Mouse (Mus musculus) intestine, postnatal 0 days (tissue): ENCODE measurements at regions not wholly inside any gene's neighbourhood (a gene's known extent, or its start where the extent isn't known, plus 50 kb on each side); places are given as distances from the start of the nearest gene placed in this dataset.

Experiments used
- ATAC-seq: fragments of 200-750 bp; cut with Nextera tagmentation; 2 replicates; pipeline ENCODE4 v1.8.0; 2017; ENCODE audit warnings: mild to moderate bottlenecking, moderate TSS enrichment, moderate library complexity
- H3K27ac ChIP-seq: fragments of 300-500 bp; sonication (generic); 2 replicates; pipeline ENCODE4 v1.5.1; 2014; ENCODE audit warnings: mild to moderate bottlenecking, low read depth, low read length, moderate library complexity
- H3K27me3 ChIP-seq: fragments of 300-500 bp; sonication (generic); replicated peaks from 2 replicates; pipeline ENCODE4 v1.6.1; 2014; ENCODE audit warnings: low read length, mixed read lengths; ENCODE audit not compliant: control insufficient read depth, insufficient read depth
- H3K36me3 ChIP-seq: fragments of 300-500 bp; sonication (generic); 2 replicates; pipeline ENCODE4 v1.6.1; 2014; ENCODE audit warnings: mild to moderate bottlenecking, moderate library complexity; ENCODE audit not compliant: control insufficient read depth, insufficient read depth
- H3K4me1 ChIP-seq: fragments of 300-500 bp; sonication (generic); replicated peaks from 2 replicates; pipeline ENCODE4 v1.6.1; 2014; ENCODE audit warnings: antibody characterized with exemption, low read length, mixed read lengths; ENCODE audit not compliant: control insufficient read depth, insufficient read depth
- H3K4me2 ChIP-seq: fragments of 300-500 bp; sonication (generic); replicated peaks from 2 replicates; pipeline ENCODE4 v1.6.1; 2014; ENCODE audit warnings: low read depth, mild to moderate bottlenecking, moderate library complexity
- H3K4me3 ChIP-seq: fragments of 300-500 bp; sonication (generic); 2 replicates; pipeline ENCODE4 v1.5.1; 2014; ENCODE audit warnings: low read depth, low read length
- H3K9ac ChIP-seq: fragments of 300-500 bp; sonication (generic); 2 replicates; pipeline ENCODE4 v1.6.1; 2014; ENCODE audit warnings: mild to moderate bottlenecking, low read depth, low read length
- H3K9me3 ChIP-seq: fragments of 300-500 bp; sonication (generic); 2 replicates; pipeline ENCODE4 v1.6.1; 2016; ENCODE audit warnings: mixed run types; ENCODE audit not compliant: control insufficient read depth
- CTCF ChIP-seq: sonication (generic); IDR thresholded peaks from 2 replicates; pipeline ENCODE4 v1.5.1; 2016; ENCODE audit warnings: low read depth, mild to moderate bottlenecking, control low read depth, antibody characterized with exemption, moderate library complexity
- WGBS: fragments of 180-500 bp; shearing (Covaris S2); extraction: QIAGEN DNeasy Blood & Tissue Kit; methylation state at CpG from one replicate; pipeline ENCODE4 v1.1.7; 2014; 5-methylcytosine and 5-hydroxymethylcytosine counted together

GRCm38 (mm10) chr9:120866709-120867108 is 62.3 kb upstream of the Ctnnb1 start:
- Histone ChIP-seq H3K4me3 (no peak overlapping the region), H3K9me3 (no peaks in the 10 kb centered on the region), H3K36me3 (no peaks in the 10 kb centered on the region), H3K4me2 (no peak overlapping the region), H3K27ac (no peak overlapping the region), H3K27me3 (no peaks in the 10 kb centered on the region), H3K4me1 (no peaks in the 10 kb centered on the region), H3K9ac (no peak overlapping the region)
- TF ChIP-seq CTCF = no peak
- ATAC-seq = no peak
- WGBS = 51% methylated on average over 4 of the region's 4 CpGs

DNA sequence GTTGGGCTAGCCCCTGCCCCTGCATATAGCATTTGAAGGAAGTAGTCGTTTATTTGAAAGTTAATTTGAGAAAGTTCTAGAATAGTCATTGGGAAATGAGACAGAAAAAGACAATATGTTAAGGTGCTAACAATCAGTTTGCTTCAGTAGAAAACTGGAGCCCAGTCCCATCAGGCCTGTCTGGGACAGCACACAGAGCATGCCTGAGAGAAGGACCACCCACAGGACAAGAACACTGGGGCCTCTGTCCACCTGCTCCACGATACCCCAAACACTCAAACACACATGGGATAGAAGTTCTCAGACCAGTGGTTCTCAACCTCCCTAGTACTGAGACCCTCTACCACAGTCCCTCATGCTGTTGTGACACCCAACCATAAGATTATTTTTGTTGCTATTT is 61.2 kb upstream of the Ctnnb1 start:
- Histone ChIP-seq H3K4me3 (no peak overlapping the region), H3K4me2 (no peak overlapping the region), H3K4me1 (no peaks in the 10 kb centered on the region), H3K27me3 (no peaks in the 10 kb centered on the region), H3K27ac (no peak overlapping the region), H3K9me3 (no peaks in the 10 kb centered on the region), H3K36me3 (no peaks in the 10 kb centered on the region), H3K9ac (no peak overlapping the region)
- 77% methylated on average over 2 of the region's 2 CpGs for WGBS
- no peak for ATAC-seq
- no peak for TF ChIP-seq CTCF

- Histone ChIP-seq H3K27me3 (no peaks in the 10 kb centered on the region), H3K9me3 (no peaks in the 10 kb centered on the region), H3K27ac (no peak overlapping the region), H3K4me3 (no peak overlapping the region), H3K4me2 (no peak overlapping the region), H3K36me3 (no peaks in the 10 kb centered on the region), H3K4me1 (no peaks in the 10 kb centered on the region), H3K9ac (no peak overlapping the region)
- no peak for TF ChIP-seq CTCF
- no peak for ATAC-seq
- 78% methylated on average over 4 of the region's 4 CpGs for WGBS
Measured at GRCm38 (mm10) chr9:120868330-120868729, 60.7 kb upstream of the Ctnnb1 start.

DNA sequence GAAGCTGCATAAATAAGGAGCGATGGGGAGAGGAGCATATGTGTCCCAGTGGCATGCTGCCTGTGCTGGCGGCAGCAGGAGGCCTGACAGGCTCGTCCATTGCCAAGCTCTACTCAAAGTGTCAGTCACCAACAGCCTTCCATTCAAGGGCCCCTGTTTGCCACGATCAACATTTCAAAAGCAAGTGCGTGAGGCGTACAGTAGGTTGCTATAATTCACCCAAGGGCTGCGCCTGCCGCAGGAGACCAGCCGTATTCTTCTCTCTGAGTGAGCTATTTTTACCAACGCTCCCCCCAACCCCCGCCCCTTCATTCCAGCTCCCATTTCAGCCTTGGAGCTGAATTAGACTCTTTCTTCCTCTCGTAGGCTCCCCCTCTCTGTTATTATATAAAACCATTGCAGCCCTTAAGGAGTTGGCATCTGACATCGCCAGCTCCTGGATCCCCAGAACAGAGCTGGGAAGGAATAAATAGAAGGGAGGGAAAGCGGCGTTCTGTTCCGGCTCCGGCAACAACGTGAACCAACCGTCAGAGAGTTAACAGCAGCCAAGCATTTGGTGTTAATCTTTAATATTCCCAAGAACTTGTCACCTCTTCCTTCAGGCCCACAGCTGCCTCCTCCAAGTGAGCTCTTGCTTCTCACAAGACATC is 59.5 kb upstream of the Ctnnb1 start:
- Histone ChIP-seq H3K27me3 (no peaks in the 10 kb centered on the region), H3K27ac (no peak overlapping the region), H3K9me3 (no peaks in the 10 kb centered on the region), H3K36me3 (no peaks in the 10 kb centered on the region), H3K4me1 (no peaks in the 10 kb centered on the region), H3K9ac (no peak overlapping the region), H3K4me2 (peak overlapping the region; percentile 18; the same call in 1 of the 2 replicates), H3K4me3 (no peak overlapping the region)
- no peak for ATAC-seq
- WGBS = 47% methylated on average over 19 of the region's 19 CpGs
- TF ChIP-seq CTCF = no peak

GRCm38 (mm10) chr9:120873293-120873692 is 55.7 kb upstream of the Ctnnb1 start:
- Histone ChIP-seq H3K9me3 (no peaks in the 10 kb centered on the region), H3K36me3 (no peaks in the 10 kb centered on the region), H3K9ac (no peak overlapping the region), H3K4me1 (no peaks in the 10 kb centered on the region), H3K27ac (no peak overlapping the region), H3K4me2 (no peak overlapping the region), H3K27me3 (no peaks in the 10 kb centered on the region), H3K4me3 (no peak overlapping the region)
- no peak for ATAC-seq
- no peak for TF ChIP-seq CTCF
- WGBS = 98% methylated on average over 3 of the region's 3 CpGs

DNA sequence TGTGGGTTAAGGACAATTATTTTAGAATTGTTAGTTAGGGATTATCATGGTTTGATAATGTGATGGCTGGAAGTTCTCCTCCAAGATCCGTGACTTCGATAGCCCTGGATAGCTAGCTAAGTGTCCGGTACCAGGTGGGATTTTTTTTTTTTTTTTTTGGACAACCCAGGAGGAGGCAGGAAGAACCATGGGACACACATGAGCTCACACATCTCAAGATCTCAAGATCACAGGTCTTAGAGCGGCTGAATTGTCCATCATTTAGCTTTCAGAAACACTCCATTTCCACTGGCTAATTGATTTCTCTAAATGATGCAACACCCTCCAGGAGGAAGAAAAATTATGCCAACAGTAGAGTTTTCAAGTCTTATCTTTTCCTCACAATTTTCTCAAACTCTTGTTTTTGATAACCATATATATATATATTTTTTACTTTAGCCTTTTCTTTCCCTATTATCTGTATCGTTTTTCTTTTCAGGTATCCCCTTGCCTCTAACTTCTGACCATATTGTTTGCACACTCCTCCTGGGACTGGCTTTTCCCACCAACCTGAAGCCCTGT is 54.5 kb upstream of the Ctnnb1 start:
- H3K4me1 ChIP-seq = no peaks in the 10 kb centered on the region
- no peaks in the 10 kb centered on the region for H3K27me3 ChIP-seq
- no peak overlapping the region for H3K4me3 ChIP-seq
- ATAC-seq = no peak
- no peak overlapping the region for H3K27ac ChIP-seq
- no peaks in the 10 kb centered on the region for H3K36me3 ChIP-seq
- H3K4me2 ChIP-seq = no peak overlapping the region
- WGBS = 91% methylated on average over 5 of the region's 5 CpGs
- H3K9ac ChIP-seq = no peak overlapping the region
- H3K9me3 ChIP-seq = no peaks in the 10 kb centered on the region
- TF ChIP-seq CTCF = no peak
